Mouse (Mus musculus) stomach, embryonic 14.5 days (tissue): ENCODE measurements around the gene Cbx3. TPM values are rescaled to one million over a fixed set of nuclear protein-coding genes. Genes with fewer than 3 reads are reported as not detected.

ENCODE experiments used
- ATAC-seq: fragments of 200-750 bp; cut with Nextera tagmentation; 2 replicates; pipeline ENCODE4 v1.8.0; 2017; ENCODE audit warnings: low read depth, moderate TSS enrichment; ENCODE audit not compliant: insufficient number of reproducible peaks, insufficient read depth, low FRiP score
- H3K27ac ChIP-seq: fragments of 300-500 bp; sonication (generic); 2 replicates; pipeline ENCODE4 v1.5.1; 2014; ENCODE audit warnings: mild to moderate bottlenecking, low read length, moderate library complexity, mixed read lengths
- H3K27me3 ChIP-seq: fragments of 300-500 bp; sonication (generic); 2 replicates; pipeline ENCODE4 v1.6.1; 2014; ENCODE audit warnings: low read length, control low read depth, mixed read lengths; ENCODE audit not compliant: control insufficient read depth, insufficient read depth
- H3K36me3 ChIP-seq: fragments of 300-500 bp; sonication (generic); 2 replicates; pipeline ENCODE4 v1.6.1; 2014; ENCODE audit warnings: mild to moderate bottlenecking, control low read depth, low read length, moderate library complexity, mixed read lengths; ENCODE audit not compliant: control insufficient read depth, insufficient read depth
- H3K4me1 ChIP-seq: fragments of 300-500 bp; sonication (generic); 2 replicates; pipeline ENCODE4 v1.6.1; 2014; ENCODE audit warnings: low read length, control low read depth, mixed read lengths; ENCODE audit not compliant: control insufficient read depth, insufficient read depth
- H3K4me2 ChIP-seq: fragments of 300-500 bp; sonication (generic); replicated peaks from 2 replicates; pipeline ENCODE4 v1.6.1; 2014; ENCODE audit warnings: low read depth, low read length, control low read depth
- H3K4me3 ChIP-seq: fragments of 300-500 bp; sonication (generic); 2 replicates; pipeline ENCODE4 v1.5.1; 2014; ENCODE audit warnings: low read depth, low read length, control low read depth
- H3K9ac ChIP-seq: fragments of 300-500 bp; sonication (generic); replicated peaks from 2 replicates; pipeline ENCODE4 v1.6.1; 2014; ENCODE audit warnings: low read depth, mild to moderate bottlenecking, control low read depth, low read length, moderate library complexity, mixed read lengths
- H3K9me3 ChIP-seq: fragments of 300-500 bp; sonication (generic); 2 replicates; pipeline ENCODE4 v1.6.1; 2016; ENCODE audit warnings: low read depth, low read length, control low read depth; ENCODE audit not compliant: control insufficient read depth
- WGBS: fragments of 180-500 bp; shearing (Covaris S2); extraction: QIAGEN DNeasy Blood & Tissue Kit; methylation state at CpG from one replicate; pipeline ENCODE4 v1.1.7; 2014; 5-methylcytosine and 5-hydroxymethylcytosine counted together
- polyA plus RNA-seq: library from polyadenylated mRNA; unstranded; fragments of >200 nt; fragmentation: Nextera tagmentation; extraction: Ambion mirVana; gene quantifications from 2 replicates; pipeline ENCODE4 v1.2.1, GENCODE M21; 2014

The Cbx3 gene
- polyA plus RNA-seq, 1 experiment from 2014 or later: 500 TPM

DNA sequence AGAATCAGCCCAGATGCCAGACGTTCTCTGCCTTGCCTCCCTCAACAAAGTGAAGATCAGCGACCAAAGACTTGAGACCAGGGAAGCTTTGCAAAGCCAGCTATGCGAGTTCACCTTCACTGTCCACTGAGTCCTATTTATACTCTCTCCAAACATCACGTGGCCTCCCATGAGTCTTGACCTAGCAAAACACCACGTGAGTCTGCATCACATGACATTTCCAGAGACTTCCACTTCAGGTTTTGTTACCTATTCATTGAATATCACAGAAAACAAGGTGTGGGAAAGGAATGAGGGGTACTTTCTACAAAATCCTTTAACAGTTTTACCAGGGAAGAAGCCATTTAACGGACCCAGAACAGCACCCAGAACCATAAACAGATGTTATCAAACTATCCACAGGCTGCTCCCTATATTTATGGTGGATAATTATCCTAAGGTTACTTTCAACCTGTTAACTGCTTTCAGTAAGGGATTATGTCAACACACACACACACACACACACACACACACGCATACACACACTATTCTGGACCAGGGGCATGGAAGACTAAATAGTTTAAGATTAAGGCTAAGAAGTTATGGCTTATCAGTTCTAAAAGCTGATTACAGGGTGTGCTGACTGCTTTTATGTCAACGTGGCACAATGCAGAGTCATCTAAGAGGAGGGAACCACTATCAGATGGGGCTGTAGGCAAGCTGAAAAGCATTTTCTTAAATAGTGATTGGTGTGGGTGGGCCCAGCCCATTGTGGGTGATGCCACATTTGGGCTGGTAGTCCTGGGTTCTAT lies 27.4 kb downstream of the Cbx3 start:
- H3K27ac ChIP-seq: no peak overlapping the region
- H3K4me2 ChIP-seq: no peak overlapping the region
- H3K4me1 ChIP-seq: no peaks in the 10 kb centered on the region
- no peak overlapping the region for H3K9ac ChIP-seq
- WGBS: 63% methylated on average over 8 of the region's 8 CpGs
- no peaks in the 10 kb centered on the region for H3K27me3 ChIP-seq
- H3K4me3 ChIP-seq: no peak overlapping the region
- no peaks in the 10 kb centered on the region for H3K36me3 ChIP-seq
- no peak for ATAC-seq
- H3K9me3 ChIP-seq: no peaks in the 10 kb centered on the region

DNA sequence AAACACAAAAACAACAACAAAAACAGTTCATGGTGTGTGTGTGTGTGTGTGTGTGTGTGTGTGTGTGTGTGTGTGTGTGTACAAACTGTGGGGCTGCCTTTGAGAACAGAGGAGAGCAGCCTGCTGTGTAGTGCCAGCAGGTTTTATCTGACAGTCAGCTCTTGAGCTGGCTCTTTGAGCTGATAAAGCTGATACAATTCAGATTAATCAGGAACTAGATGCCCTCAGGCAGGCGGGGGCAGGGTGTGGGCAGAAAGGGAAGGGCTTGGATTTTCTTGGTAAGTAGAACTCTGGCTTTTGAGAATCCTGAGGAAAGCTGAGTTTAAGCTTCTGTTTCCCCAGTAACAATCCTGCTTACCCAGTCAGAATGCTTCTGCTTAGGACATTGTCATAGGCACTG lies 35.5 kb downstream of the Cbx3 start:
- Histone ChIP-seq H3K4me1 (no peaks in the 10 kb centered on the region), H3K4me2 (no peak overlapping the region), H3K27me3 (no peaks in the 10 kb centered on the region), H3K27ac (no peak overlapping the region), H3K36me3 (no peaks in the 10 kb centered on the region), H3K9ac (no peak overlapping the region), H3K9me3 (no peaks in the 10 kb centered on the region), H3K4me3 (no peak overlapping the region)
- no peak for ATAC-seq
- 50% methylated on average over 1 of the region's 1 CpGs for WGBS

DNA sequence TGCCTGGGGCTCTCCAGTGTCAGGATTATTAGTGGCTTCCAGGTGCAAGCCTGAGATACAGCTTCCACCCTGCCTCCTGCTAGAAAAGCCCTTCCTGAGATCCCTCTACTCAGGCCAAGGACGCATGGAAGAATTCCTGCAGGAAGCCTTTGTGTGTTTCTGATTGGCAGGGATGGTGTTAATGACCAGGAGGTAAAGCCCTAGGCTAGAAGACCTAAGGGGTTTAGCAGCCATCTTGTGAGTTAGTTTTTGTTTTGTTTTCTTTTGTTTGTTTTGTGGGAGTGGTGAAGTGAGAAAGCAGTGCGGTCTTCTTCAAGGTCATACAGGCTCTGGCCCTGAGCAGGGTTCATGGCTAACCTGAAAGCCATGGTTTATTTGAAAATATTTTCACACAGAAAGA lies 37.4 kb downstream of the Cbx3 start:
- no peaks in the 10 kb centered on the region for H3K4me1 ChIP-seq
- WGBS: 69% methylated on average over 2 of the region's 2 CpGs
- H3K4me3 ChIP-seq: no peak overlapping the region
- H3K27me3 ChIP-seq: no peaks in the 10 kb centered on the region
- ATAC-seq: no peak
- H3K9me3 ChIP-seq: no peaks in the 10 kb centered on the region
- H3K36me3 ChIP-seq: no peaks in the 10 kb centered on the region
- no peak overlapping the region for H3K9ac ChIP-seq
- no peak overlapping the region for H3K27ac ChIP-seq
- no peak overlapping the region for H3K4me2 ChIP-seq

DNA sequence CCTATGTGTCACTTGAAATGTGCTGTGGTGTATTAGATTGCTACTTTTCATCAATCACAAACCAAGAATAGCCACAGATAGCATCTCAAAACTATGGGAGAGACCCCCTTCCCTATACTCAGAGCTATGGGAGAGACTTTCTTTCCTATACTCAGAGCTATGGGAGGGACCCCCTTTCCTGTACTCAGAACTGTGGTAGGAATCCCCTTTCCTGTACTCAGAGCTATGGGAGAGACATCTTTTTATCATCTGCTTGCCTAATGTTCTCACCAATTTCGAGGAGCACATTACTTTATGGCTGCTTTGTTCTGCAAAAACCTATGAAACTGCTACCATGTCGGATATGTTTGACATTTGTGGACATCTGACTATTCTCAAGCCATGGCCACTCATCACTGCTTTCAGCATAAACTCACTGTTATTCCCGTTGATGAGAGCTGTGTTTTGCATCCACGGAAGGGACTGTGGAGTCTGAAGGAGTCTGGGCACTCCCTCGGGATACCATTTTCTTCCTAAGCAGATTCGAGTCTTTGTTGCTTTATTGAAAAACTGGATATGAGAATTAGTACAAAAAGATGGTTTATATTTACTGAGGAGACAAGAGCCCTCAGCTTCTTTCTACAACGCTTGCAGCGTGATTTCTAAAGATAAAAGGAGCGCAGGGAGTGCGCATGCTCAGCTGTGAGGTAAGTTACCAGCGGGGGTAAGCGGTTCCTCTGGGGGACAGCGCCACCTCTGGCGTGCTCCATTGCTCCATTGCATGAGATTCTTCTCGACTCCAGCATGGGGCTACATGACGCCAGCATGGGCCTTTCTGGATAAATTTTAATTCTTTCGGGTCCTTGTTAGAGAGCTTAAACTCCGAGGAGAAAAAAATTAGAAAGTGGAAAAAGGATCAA lies 38.8 kb downstream of the Cbx3 start:
- Histone ChIP-seq H3K36me3 (no peaks in the 10 kb centered on the region), H3K4me2 (peak overlapping the region; percentile 33), H3K4me1 (no peaks in the 10 kb centered on the region), H3K27ac (no peak overlapping the region), H3K27me3 (no peaks in the 10 kb centered on the region), H3K4me3 (peak overlapping the region; percentile 20; the same call in 1 of the 2 replicates), H3K9ac (no peak overlapping the region; the same call in 1 of the 2 replicates), H3K9me3 (no peaks in the 10 kb centered on the region)
- 24% methylated on average over 18 of the region's 18 CpGs for WGBS
- ATAC-seq: no peak

GRCm38 (mm10) chr6:51510094-51510493 lies 39.9 kb downstream of the Cbx3 start:
- H3K4me3 ChIP-seq: no peak overlapping the region
- H3K9ac ChIP-seq: no peak overlapping the region
- no peak overlapping the region for H3K4me2 ChIP-seq
- 30% methylated on average over 5 of the region's 5 CpGs for WGBS
- no peak overlapping the region for H3K27ac ChIP-seq
- no peaks in the 10 kb centered on the region for H3K4me1 ChIP-seq
- no peaks in the 10 kb centered on the region for H3K27me3 ChIP-seq
- ATAC-seq: no peak
- no peaks in the 10 kb centered on the region for H3K9me3 ChIP-seq
- H3K36me3 ChIP-seq: no peaks in the 10 kb centered on the region

DNA sequence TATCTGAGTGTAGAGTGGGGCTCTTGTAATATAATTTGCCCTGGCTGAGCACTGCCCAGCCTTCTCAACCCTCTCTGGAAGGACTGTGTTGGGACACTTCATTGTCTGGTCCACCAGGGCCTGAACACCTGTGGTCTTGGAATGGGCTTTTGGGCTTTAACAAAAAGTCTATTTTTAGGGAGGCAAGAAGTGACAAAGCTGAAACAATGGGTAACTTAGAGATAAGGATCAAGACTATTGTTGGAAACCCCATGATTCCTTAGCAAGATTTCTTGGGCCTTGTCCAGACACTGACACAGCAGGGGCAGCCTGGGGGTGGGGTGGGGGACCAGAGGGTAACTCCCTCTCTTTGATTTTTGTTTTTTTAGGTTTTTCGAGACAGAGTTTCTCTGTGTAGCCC lies 40.8 kb downstream of the Cbx3 start:
- Histone ChIP-seq H3K9me3 (no peaks in the 10 kb centered on the region), H3K27me3 (no peaks in the 10 kb centered on the region), H3K36me3 (no peaks in the 10 kb centered on the region), H3K4me1 (no peaks in the 10 kb centered on the region), H3K9ac (no peak overlapping the region), H3K27ac (no peak overlapping the region), H3K4me2 (no peak overlapping the region), H3K4me3 (no peak overlapping the region)
- ATAC-seq: no peak
- 39% methylated on average over 1 of the region's 1 CpGs for WGBS

DNA sequence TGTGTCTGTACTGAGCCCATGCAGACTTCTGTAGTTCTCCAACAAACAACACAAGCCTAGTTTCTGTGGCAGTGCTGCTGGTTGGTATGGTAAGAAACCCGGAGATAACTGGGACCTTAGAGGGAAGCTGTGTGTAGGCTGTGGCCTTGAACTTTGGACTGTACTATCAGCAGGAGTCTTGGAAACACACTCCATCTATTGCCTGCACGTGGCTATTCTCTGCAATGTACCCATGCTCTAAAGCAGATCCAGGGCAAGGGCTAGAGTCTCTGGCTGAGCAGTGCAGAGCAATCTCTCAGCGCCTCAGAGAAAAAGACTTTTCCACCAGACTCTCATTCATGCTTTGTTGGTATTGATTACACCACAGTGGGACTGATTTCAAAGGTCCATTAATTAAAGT lies 43.6 kb downstream of the Cbx3 start:
- 0 out of 2 replicates have a peak, but pooled peaks have one; percentile 33 for ATAC-seq
- WGBS: 73% methylated on average over 3 of the region's 3 CpGs
- Histone ChIP-seq H3K9ac (no peak overlapping the region), H3K4me1 (no peaks in the 10 kb centered on the region), H3K4me3 (no peak overlapping the region), H3K27ac (no peak overlapping the region), H3K36me3 (no peaks in the 10 kb centered on the region), H3K27me3 (no peaks in the 10 kb centered on the region), H3K9me3 (peaks cover 5% of the 10 kb centered on the region; the same call in 1 of the 2 replicates), H3K4me2 (no peak overlapping the region)

GRCm38 (mm10) chr6:51514860-51515259 lies 44.7 kb downstream of the Cbx3 start:
- Histone ChIP-seq H3K27ac (no peak overlapping the region), H3K9me3 (peaks cover 5% of the 10 kb centered on the region; the same call in 1 of the 2 replicates), H3K4me2 (no peak overlapping the region), H3K4me1 (no peaks in the 10 kb centered on the region), H3K4me3 (no peak overlapping the region), H3K9ac (no peak overlapping the region), H3K27me3 (no peaks in the 10 kb centered on the region), H3K36me3 (no peaks in the 10 kb centered on the region)
- ATAC-seq: no peak
- 88% methylated on average over 7 of the region's 7 CpGs for WGBS
